Mouse (Mus musculus) heart, postnatal 0 days (tissue): ENCODE results near the gene Atp6v1g2.

Source experiments
- CTCF ChIP-seq: IDR thresholded peaks from 2 replicates; pipeline ENCODE4 v1.5.1; 2016; ENCODE audit warnings: antibody characterized with exemption, control low read depth, low read depth
- EP300 ChIP-seq: IDR thresholded peaks from 2 replicates; pipeline ENCODE4 v1.6.1; 2016; ENCODE audit warnings: antibody characterized with exemption, low read depth

DNA sequence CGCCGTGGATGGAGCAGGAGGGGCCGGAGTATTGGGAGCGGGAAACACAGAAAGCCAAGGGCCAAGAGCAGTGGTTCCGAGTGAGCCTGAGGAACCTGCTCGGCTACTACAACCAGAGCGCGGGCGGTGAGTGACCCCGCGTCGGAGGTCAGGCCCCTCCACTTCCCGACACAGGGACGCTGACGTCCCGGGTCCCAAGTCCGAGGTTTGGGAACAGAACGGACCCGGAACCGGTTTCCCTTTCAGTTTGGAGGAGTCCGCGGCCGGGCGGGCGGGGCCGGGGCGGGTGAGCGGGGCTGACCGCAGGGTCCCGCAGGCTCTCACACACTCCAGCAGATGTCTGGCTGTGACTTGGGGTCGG is 30.0 kb downstream of the Atp6v1g2 start:
- no peak for TF ChIP-seq CTCF
- no peak for TF ChIP-seq EP300
